Mouse (Mus musculus) kidney, embryonic 15.5 days (tissue): Measurements from ENCODE around the gene Slc7a8. TPM values are rescaled to one million over a fixed set of nuclear protein-coding genes. Genes with fewer than 3 reads are reported as not detected.

Experiments used
- ATAC-seq: fragments of 200-750 bp; cut with Nextera tagmentation; replicated peaks from 2 replicates; pipeline ENCODE4 v1.8.0; 2017; ENCODE audit warnings: moderate TSS enrichment; ENCODE audit not compliant: low FRiP score
- H3K27ac ChIP-seq: fragments of 300-500 bp; sonication (generic); 2 replicates; pipeline ENCODE4 v1.5.1; 2015; ENCODE audit warnings: mild to moderate bottlenecking, inconsistent platforms
- H3K27me3 ChIP-seq: fragments of 300-500 bp; sonication (generic); 2 replicates; pipeline ENCODE4 v1.6.1; 2015; ENCODE audit warnings: inconsistent platforms
- H3K36me3 ChIP-seq: fragments of 300-500 bp; sonication (generic); 2 replicates; pipeline ENCODE4 v1.6.1; 2015; ENCODE audit warnings: inconsistent platforms
- H3K4me1 ChIP-seq: fragments of 300-500 bp; sonication (generic); 2 replicates; pipeline ENCODE4 v1.6.1; 2015; ENCODE audit warnings: inconsistent platforms
- H3K4me2 ChIP-seq: fragments of 300-500 bp; sonication (generic); 2 replicates; pipeline ENCODE4 v1.6.1; 2015; ENCODE audit warnings: moderate library complexity, mild to moderate bottlenecking, inconsistent platforms
- H3K4me3 ChIP-seq: fragments of 300-500 bp; sonication (generic); replicated peaks from 2 replicates; pipeline ENCODE4 v1.5.1; 2015; ENCODE audit warnings: mild to moderate bottlenecking, inconsistent platforms
- H3K9ac ChIP-seq: fragments of 300-500 bp; sonication (generic); 2 replicates; pipeline ENCODE4 v1.6.1; 2015; ENCODE audit warnings: mild to moderate bottlenecking, inconsistent platforms
- H3K9me3 ChIP-seq: fragments of 300-500 bp; sonication (generic); replicated peaks from 2 replicates; pipeline ENCODE4 v1.6.1; 2016; ENCODE audit warnings: inconsistent platforms
- WGBS: fragments of 180-500 bp; shearing (Covaris S2); methylation state at CpG from one replicate; pipeline ENCODE4 v1.1.7; 2015; ENCODE audit warnings: mixed read lengths; 5-methylcytosine and 5-hydroxymethylcytosine counted together
- polyA plus RNA-seq: library from polyadenylated mRNA; unstranded; fragments of >200 nt; fragmentation: Nextera tagmentation; extraction: Ambion mirVana; gene quantifications from 2 replicates; pipeline ENCODE4 v1.2.1, GENCODE M21; 2015

Slc7a8 gene
- polyA plus RNA-seq, 1 experiment from 2014 or later = 14.2 TPM

GRCm38 (mm10) chr14:54706589-54707320, 75.0 kb downstream of the Slc7a8 start:
- Histone ChIP-seq H3K9ac (no peak overlapping the region), H3K36me3 (no peaks in the 10 kb centered on the region), H3K4me1 (peaks cover 10% of the 10 kb centered on the region; the same call in 1 of the 2 replicates), H3K9me3 (no peaks in the 10 kb centered on the region), H3K4me2 (no peak overlapping the region), H3K4me3 (no peak overlapping the region), H3K27me3 (peaks cover 24% of the 10 kb centered on the region), H3K27ac (no peak overlapping the region)
- WGBS = 51% methylated on average over 17 of the region's 17 CpGs
- 0 out of 2 replicates have a peak, but pooled peaks have one; percentile 42 for ATAC-seq

- no peak; the same call in 1 of the 2 replicates for ATAC-seq
- no peaks in the 10 kb centered on the region for H3K9me3 ChIP-seq
- H3K27ac ChIP-seq = no peak overlapping the region
Observed at GRCm38 (mm10) chr14:54705844-54706243, 75.9 kb downstream of the Slc7a8 start.

GRCm38 (mm10) chr14:54703207-54703606, 78.5 kb downstream of the Slc7a8 start:
- no peaks in the 10 kb centered on the region for H3K36me3 ChIP-seq
- no peaks in the 10 kb centered on the region for H3K9me3 ChIP-seq
- 54% methylated on average over 10 of the region's 10 CpGs for WGBS
- ATAC-seq = no peak
- H3K4me2 ChIP-seq = peak overlapping the region; percentile 16; the same call in 1 of the 2 replicates
- H3K9ac ChIP-seq = no peak overlapping the region
- no peak overlapping the region for H3K27ac ChIP-seq
- H3K27me3 ChIP-seq = peaks cover 28% of the 10 kb centered on the region
- H3K4me1 ChIP-seq = peaks cover 10% of the 10 kb centered on the region; the same call in 1 of the 2 replicates
- H3K4me3 ChIP-seq = no peak overlapping the region

More at GRCm38 (mm10) chr14:54705844-54706243, 75.9 kb downstream of the Slc7a8 start:
- Histone ChIP-seq H3K9ac (no peak overlapping the region), H3K36me3 (no peaks in the 10 kb centered on the region), H3K27me3 (peaks cover 28% of the 10 kb centered on the region), H3K4me1 (peaks cover 10% of the 10 kb centered on the region; the same call in 1 of the 2 replicates), H3K4me2 (no peak overlapping the region), H3K4me3 (no peak overlapping the region)
- 61% methylated on average over 5 of the region's 5 CpGs for WGBS

- 8% methylated on average over 6 of the region's 6 CpGs for WGBS
Observed at GRCm38 (mm10) chr14:54701298-54701697, 80.4 kb downstream of the Slc7a8 start.

GRCm38 (mm10) chr14:54699586-54699985, 82.2 kb downstream of the Slc7a8 start:
- no peak overlapping the region for H3K4me2 ChIP-seq
- H3K4me1 ChIP-seq = 0 out of 2 replicates have a peak, but pooled peaks cover 3% of the 10 kb centered on the region
- H3K9ac ChIP-seq = no peak overlapping the region
- no peak for ATAC-seq
- no peak overlapping the region for H3K4me3 ChIP-seq
- H3K27me3 ChIP-seq = peaks cover 25% of the 10 kb centered on the region
- no peaks in the 10 kb centered on the region for H3K9me3 ChIP-seq
- H3K27ac ChIP-seq = no peak overlapping the region
- H3K36me3 ChIP-seq = no peaks in the 10 kb centered on the region
- WGBS = 35% methylated on average over 3 of the region's 3 CpGs

More at GRCm38 (mm10) chr14:54701298-54701697, 80.4 kb downstream of the Slc7a8 start:
- no peak overlapping the region for H3K27ac ChIP-seq
- 0 out of 2 replicates have a peak, but pooled peaks have one; percentile 46 for ATAC-seq
- peaks cover 25% of the 10 kb centered on the region for H3K27me3 ChIP-seq
- no peaks in the 10 kb centered on the region for H3K36me3 ChIP-seq
- no peak overlapping the region for H3K4me2 ChIP-seq
- H3K4me3 ChIP-seq = no peak overlapping the region
- 0 out of 2 replicates have a peak, but pooled peaks cover 3% of the 10 kb centered on the region for H3K4me1 ChIP-seq
- no peak overlapping the region for H3K9ac ChIP-seq
- no peaks in the 10 kb centered on the region for H3K9me3 ChIP-seq

GRCm38 (mm10) chr14:54698733-54699132, 83.0 kb downstream of the Slc7a8 start, which contains the start of gene Gm29776:
Gm29776 (minus strand) TSS chr14:54698833.
- 86% methylated on average over 4 of the region's 4 CpGs for WGBS

GRCm38 (mm10) chr14:54696752-54697151, 85.0 kb downstream of the Slc7a8 start:
- Histone ChIP-seq H3K36me3 (peaks cover 19% of the 10 kb centered on the region), H3K27ac (no peak overlapping the region), H3K9ac (no peak overlapping the region), H3K27me3 (peaks cover 5% of the 10 kb centered on the region), H3K9me3 (no peaks in the 10 kb centered on the region), H3K4me2 (no peak overlapping the region), H3K4me3 (no peak overlapping the region), H3K4me1 (no peaks in the 10 kb centered on the region)
- 87% methylated on average over 4 of the region's 4 CpGs for WGBS
- no peak for ATAC-seq

More at GRCm38 (mm10) chr14:54698733-54699132, 83.0 kb downstream of the Slc7a8 start, which contains the start of gene Gm29776:
- Histone ChIP-seq H3K4me3 (no peak within 1 kb of the TSS), H3K27me3 (peaks cover 23% of the 10 kb centered on the region), H3K4me1 (0 out of 2 replicates have a peak, but pooled peaks cover 3% of the 10 kb centered on the region), H3K9me3 (no peaks in the 10 kb centered on the region), H3K27ac (no peak within 1 kb of the TSS), H3K9ac (no peak within 1 kb of the TSS), H3K4me2 (no peak within 1 kb of the TSS), H3K36me3 (peaks cover 5% of the 10 kb centered on the region)
- no peak for ATAC-seq

- Histone ChIP-seq H3K9ac (no peak overlapping the region), H3K27me3 (no peaks in the 10 kb centered on the region), H3K4me3 (no peak overlapping the region), H3K27ac (no peak overlapping the region), H3K36me3 (peaks cover 30% of the 10 kb centered on the region), H3K4me2 (no peak overlapping the region), H3K9me3 (no peaks in the 10 kb centered on the region), H3K4me1 (no peaks in the 10 kb centered on the region)
- 82% methylated on average over 6 of the region's 6 CpGs for WGBS
- no peak for ATAC-seq
Observed at GRCm38 (mm10) chr14:54695042-54695441, 86.7 kb downstream of the Slc7a8 start.

- peak overlapping the region; percentile 83 for H3K4me3 ChIP-seq
- peak overlapping the region; percentile 80 for H3K9ac ChIP-seq
- peaks cover 30% of the 10 kb centered on the region for H3K4me1 ChIP-seq
- no peaks in the 10 kb centered on the region for H3K27me3 ChIP-seq
- ATAC-seq = no peak; the same call in 1 of the 2 replicates
- peak overlapping the region; percentile 98 for H3K27ac ChIP-seq
- H3K36me3 ChIP-seq = peaks cover 34% of the 10 kb centered on the region
- 2% methylated on average over 8 of the region's 8 CpGs for WGBS
- H3K4me2 ChIP-seq = peak overlapping the region; percentile 62
- no peaks in the 10 kb centered on the region for H3K9me3 ChIP-seq
Observed at GRCm38 (mm10) chr14:54687251-54687650, 94.5 kb downstream of the Slc7a8 start.

- Histone ChIP-seq H3K9me3 (no peaks in the 10 kb centered on the region), H3K27me3 (no peaks in the 10 kb centered on the region), H3K36me3 (peaks cover 40% of the 10 kb centered on the region), H3K4me2 (peak within 1 kb of the TSS; percentile 72), H3K4me1 (peaks cover 30% of the 10 kb centered on the region), H3K4me3 (peak within 1 kb of the TSS; percentile 83), H3K9ac (peak within 1 kb of the TSS; percentile 97), H3K27ac (peak within 1 kb of the TSS; percentile 98)
- ATAC-seq = peak; percentile 97
- 0% methylated on average over 44 of the region's 44 CpGs for WGBS
Observed at GRCm38 (mm10) chr14:54686522-54687143, 95.1 kb downstream of the Slc7a8 start, which contains the start of gene Acin1. Acin1 (minus strand) TSS chr14:54686931.

- Histone ChIP-seq H3K9me3 (no peaks in the 10 kb centered on the region), H3K36me3 (peaks cover 44% of the 10 kb centered on the region), H3K4me1 (peaks cover 30% of the 10 kb centered on the region), H3K4me3 (peak within 1 kb of the TSS; percentile 83), H3K4me2 (peak within 1 kb of the TSS; percentile 72), H3K27me3 (no peaks in the 10 kb centered on the region), H3K27ac (peak within 1 kb of the TSS; percentile 98), H3K9ac (peak within 1 kb of the TSS; percentile 97)
- under 1% methylated on average over 41 of the region's 41 CpGs for WGBS
- ATAC-seq = peak; percentile 86
Observed at GRCm38 (mm10) chr14:54686063-54686521, 95.7 kb downstream of the Slc7a8 start, which contains the start of gene 1700123O20Rik. 1700123O20Rik (plus strand) TSS chr14:54686216.
